Mouse (Mus musculus) cortical plate, adult 2 months (tissue): ENCODE measurements at regions not wholly inside any gene's neighbourhood (a gene's known extent, or its start where the extent isn't known, plus 50 kb on each side); places are given as distances from the start of the nearest gene placed in this dataset.

Source experiments
- CTCF ChIP-seq: fragments of 200-500 bp; IDR thresholded peaks from 2 replicates; pipeline ENCODE4 v1.5.1; 2011; ENCODE audit warnings: mild to moderate bottlenecking, control low read depth, low read length; ENCODE audit not compliant: insufficient read depth; ENCODE audit errors: extremely low read depth
- POLR2A ChIP-seq: fragments of 200-500 bp; IDR thresholded peaks from 2 replicates; pipeline ENCODE4 v1.6.1; 2011; ENCODE audit warnings: mild to moderate bottlenecking, low read length, control low read depth; ENCODE audit not compliant: insufficient read depth; ENCODE audit errors: extremely low read depth

DNA sequence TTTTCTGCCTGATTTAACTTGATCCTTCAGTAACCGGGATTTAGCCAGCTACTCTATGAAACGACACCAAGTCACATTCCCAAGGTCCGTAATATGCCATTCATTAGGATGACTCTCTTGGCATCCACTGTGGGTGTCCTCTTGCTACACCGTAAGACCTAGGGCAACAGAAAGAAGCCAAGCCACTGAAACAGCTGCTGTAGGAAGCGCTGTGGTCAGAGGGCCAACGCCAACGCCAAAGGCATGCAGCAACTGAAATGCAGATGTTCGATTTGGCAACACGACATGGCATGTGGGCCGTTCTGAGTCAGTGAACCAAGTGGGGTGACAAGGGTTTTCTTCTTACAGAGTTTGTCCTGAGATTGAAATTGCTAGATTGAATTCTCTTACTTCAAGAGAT lies 527.9 kb upstream of the Mpdz start:
- TF ChIP-seq CTCF: no peak
- no peak for TF ChIP-seq POLR2A
